Mouse (Mus musculus): ENCODE results near the gene Pcgf1. TPM values are rescaled to one million over a fixed set of nuclear protein-coding genes. Genes with fewer than 3 reads are reported as not detected.

Gene Pcgf1
- polyA plus RNA-seq, 1 experiment, result not detected

GRCm38 (mm10) chr6:83104158-83104557 lies 26.5 kb downstream of the Pcgf1 start:
- H3K27ac ChIP-seq (ENCODE audit: insufficient read depth, low read depth, low read length), result no peak overlapping the region
- peaks cover 27% of the 10 kb centered on the region for H3K4me1 ChIP-seq (ENCODE audit: control insufficient read depth, insufficient read depth, low read length)
- H3K4me3 ChIP-seq (ENCODE audit: insufficient read depth, low read depth, low read length), result no peak overlapping the region
- WGBS, result 52% methylated on average over 4 of the region's 4 CpGs
- TF ChIP-seq POLR2A (IDR thresholded peaks at IDR 0.05; ENCODE audit: insufficient read depth, low read depth, low read length), result no peak
- TF ChIP-seq CTCF (IDR thresholded peaks at IDR 0.05; ENCODE audit: insufficient read depth, low read depth, low read length), result no peak

DNA sequence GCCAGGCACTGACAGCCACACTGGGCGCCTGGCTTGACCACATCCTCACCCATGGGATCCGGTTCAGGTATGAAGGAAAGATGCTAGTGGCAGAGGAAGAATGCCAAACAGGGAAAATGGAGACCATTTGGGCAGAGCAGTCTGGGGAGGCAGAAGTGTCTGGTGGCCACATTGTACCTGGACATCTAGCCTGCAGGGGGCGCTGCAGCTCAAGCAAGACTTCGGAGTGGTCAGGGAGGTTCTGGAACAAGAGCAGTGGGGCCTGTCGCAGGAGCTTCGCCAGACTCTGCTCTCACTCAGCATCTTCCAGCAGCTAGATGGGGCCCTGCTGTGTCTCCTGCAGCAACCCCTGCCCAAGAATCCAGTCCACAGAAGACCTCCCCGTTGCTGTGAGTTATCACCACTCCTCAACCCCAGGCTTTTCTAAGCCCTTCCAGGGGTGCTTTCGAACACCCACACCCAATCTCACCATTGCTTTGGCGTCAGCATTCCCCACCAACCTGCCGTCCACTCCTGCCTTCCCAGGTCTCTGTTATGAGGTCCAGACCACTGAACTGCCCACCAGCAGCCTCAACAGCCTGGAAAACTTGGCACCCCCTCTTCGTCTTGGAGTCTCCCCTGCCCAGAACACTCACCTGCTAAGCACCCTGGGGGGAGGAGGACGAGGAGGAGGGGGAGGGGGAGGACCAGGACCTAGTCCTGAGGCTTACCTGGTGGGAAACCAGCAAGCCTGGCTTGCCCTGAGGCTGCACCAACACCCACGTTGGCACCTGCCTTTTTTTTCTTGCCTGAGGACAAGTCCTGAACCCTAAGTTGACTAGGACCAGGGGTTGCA lies 30.1 kb downstream of the Pcgf1 start:
- H3K4me3 ChIP-seq (ENCODE audit: insufficient read depth, low read depth, low read length), result no peak overlapping the region
- WGBS, result 35% methylated on average over 13 of the region's 13 CpGs
- no peak overlapping the region for H3K27ac ChIP-seq (ENCODE audit: insufficient read depth, low read depth, low read length)
- peaks cover 18% of the 10 kb centered on the region for H3K4me1 ChIP-seq (ENCODE audit: control insufficient read depth, insufficient read depth, low read length)
- no peak for TF ChIP-seq CTCF (IDR thresholded peaks at IDR 0.05; ENCODE audit: insufficient read depth, low read depth, low read length)
- TF ChIP-seq POLR2A (IDR thresholded peaks at IDR 0.05; ENCODE audit: insufficient read depth, low read depth, low read length), result no peak

DNA sequence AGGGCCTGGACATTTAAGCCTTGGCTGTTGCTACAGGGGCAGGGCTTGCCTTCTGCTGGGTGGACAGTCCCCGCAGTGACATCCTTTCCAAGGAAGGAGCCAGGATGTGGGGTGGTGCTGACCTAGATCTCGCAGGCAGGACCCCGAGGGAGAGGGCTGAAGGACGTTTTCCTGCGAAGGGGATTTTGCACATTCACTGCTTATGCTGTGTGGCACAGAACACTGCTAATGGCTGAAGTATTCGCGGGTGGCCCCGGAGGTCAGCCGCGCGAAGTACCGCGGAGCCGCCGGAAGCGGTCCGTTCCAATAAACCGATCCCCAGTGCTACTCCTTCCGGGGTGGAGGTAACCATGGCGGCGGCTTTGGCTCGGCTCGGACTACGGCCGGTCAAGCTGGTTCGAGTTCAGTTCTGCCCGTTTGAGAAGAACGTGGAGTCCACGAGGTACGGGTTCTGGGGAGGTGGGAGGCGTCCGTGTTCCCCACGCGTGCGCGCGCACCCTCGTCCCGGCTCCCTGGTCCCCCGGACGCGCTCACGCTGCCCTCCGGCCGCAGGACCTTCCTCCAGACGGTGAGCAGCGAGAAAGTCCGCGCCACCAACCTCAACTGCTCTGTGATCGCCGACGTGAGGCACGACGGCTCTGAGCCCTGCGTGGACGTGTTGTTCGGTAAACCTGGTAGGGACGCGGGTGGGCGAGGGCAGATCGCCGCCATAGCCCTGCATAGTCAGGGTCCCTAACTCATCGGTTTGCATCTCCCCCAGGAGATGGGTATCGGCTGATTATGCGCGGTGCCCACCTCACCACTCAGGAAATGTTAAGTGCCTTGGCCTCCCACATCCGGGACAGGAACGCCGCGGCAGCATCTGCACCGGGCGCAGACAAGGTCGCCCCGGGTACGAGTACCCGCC lies 31.3 kb downstream of the Pcgf1 start, which contains the start of gene Mrpl53:
Mrpl53 (plus strand) TSS at position 279 of the 907 bp plus-strand sequence.
- peak; percentile 80; the same call in 1 of the 2 replicates for TF ChIP-seq POLR2A (IDR thresholded peaks at IDR 0.05; ENCODE audit: insufficient read depth, low read depth, low read length)
- no peak for TF ChIP-seq CTCF (IDR thresholded peaks at IDR 0.05; ENCODE audit: insufficient read depth, low read depth, low read length)
- peaks cover 9% of the 10 kb centered on the region for H3K4me1 ChIP-seq (ENCODE audit: control insufficient read depth, insufficient read depth, low read length)
- peak within 1 kb of the TSS; percentile 65 for H3K4me3 ChIP-seq (ENCODE audit: insufficient read depth, low read depth, low read length)
- H3K27ac ChIP-seq (ENCODE audit: insufficient read depth, low read depth, low read length), result peak within 1 kb of the TSS; percentile 88
- WGBS, result under 1% methylated on average over 76 of the region's 76 CpGs

GRCm38 (mm10) chr6:83111510-83112136 lies 34.0 kb downstream of the Pcgf1 start:
- TF ChIP-seq POLR2A (IDR thresholded peaks at IDR 0.05; ENCODE audit: insufficient read depth, low read depth, low read length) (no peak), CTCF (IDR thresholded peaks at IDR 0.05; ENCODE audit: insufficient read depth, low read depth, low read length) (no peak)

DNA sequence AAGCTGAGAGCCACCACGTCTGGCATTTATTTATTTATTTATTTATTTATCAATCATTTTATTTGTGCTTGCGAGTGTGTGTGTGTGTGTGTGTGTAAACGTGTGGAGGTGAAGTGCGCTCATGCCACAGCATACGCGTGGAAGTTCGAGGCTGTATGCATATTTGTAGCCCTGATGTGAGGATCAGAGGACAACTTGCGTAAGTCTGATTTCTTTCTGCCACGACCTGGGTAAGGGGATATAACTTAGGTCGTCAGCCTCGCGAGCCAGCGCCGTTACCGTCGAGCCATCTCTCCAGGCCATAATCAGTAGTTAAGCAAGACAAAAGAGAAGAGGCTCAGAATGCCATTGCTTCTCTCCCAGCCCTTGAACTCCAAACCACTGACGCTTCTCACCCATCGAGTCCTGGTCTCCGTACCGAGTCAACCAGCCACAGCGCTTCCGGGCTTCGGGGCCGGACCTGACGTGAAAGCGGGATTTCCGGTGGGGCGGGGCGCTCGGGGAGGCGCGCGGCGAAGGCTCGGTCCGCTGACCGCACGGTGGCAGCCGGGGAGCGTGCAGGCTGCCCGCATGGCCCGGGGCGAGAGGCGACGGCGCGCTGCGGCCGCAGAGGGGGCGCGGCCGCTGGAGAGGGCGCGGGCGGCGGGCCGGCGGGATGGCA lies 37.5 kb downstream of the Pcgf1 start, which contains the start of gene Mogs:
Mogs (plus strand) TSS at position 486 of the 661 bp plus-strand sequence.
- peak within 1 kb of the TSS; percentile 78 for H3K4me3 ChIP-seq (ENCODE audit: insufficient read depth, low read depth, low read length)
- peaks cover 16% of the 10 kb centered on the region for H3K4me1 ChIP-seq (ENCODE audit: control insufficient read depth, insufficient read depth, low read length)
- 1% methylated on average over 57 of the region's 58 CpGs for WGBS
- peak; percentile 88 for TF ChIP-seq POLR2A (IDR thresholded peaks at IDR 0.05; ENCODE audit: insufficient read depth, low read depth, low read length)
- TF ChIP-seq CTCF (IDR thresholded peaks at IDR 0.05; ENCODE audit: insufficient read depth, low read depth, low read length), result no peak
- H3K27ac ChIP-seq (ENCODE audit: insufficient read depth, low read depth, low read length), result no peak within 1 kb of the TSS

More at GRCm38 (mm10) chr6:83111510-83112136, 34.0 kb downstream of the Pcgf1 start:
- Histone ChIP-seq H3K4me1 (ENCODE audit: control insufficient read depth, insufficient read depth, low read length) (peaks cover 15% of the 10 kb centered on the region), H3K27ac (ENCODE audit: insufficient read depth, low read depth, low read length) (no peak overlapping the region), H3K4me3 (ENCODE audit: insufficient read depth, low read depth, low read length) (no peak overlapping the region)
- 83% methylated on average over 4 of the region's 4 CpGs for WGBS

DNA sequence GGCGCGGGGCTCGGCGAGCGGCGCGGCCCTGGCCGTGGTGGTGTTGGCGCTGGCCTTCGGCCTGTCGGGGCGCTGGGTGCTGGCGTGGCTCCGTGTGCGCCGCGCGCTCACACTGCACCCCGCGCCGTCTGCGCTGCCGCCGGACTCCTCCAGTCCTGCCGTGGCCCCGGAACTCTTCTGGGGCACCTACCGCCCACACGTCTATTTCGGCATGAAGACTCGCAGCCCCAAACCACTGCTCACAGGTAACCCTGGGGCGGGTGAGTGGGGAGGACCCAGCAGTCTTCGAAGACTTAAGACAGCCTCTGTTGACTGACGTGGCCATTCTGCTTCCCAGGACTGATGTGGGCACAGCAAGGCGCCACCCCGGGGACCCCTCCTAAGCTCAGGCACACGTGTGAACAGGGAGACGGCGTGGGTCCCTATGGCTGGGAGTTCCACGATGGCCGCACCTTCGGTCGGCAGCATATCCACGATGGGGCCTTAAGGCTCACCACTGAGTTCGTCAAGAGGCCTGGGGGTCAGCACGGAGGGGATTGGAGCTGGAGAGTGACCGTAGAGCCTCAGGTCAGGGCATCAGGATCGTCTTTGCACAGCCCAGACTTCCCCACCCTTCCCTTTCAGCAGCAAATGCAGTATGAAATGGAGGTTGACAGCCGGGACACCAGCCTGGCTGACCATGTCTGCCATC lies 38.2 kb downstream of the Pcgf1 start:
- WGBS, result under 1% methylated on average over 40 of the region's 48 CpGs
- Histone ChIP-seq H3K27ac (ENCODE audit: insufficient read depth, low read depth, low read length) (no peak overlapping the region), H3K4me1 (ENCODE audit: control insufficient read depth, insufficient read depth, low read length) (peaks cover 20% of the 10 kb centered on the region), H3K4me3 (ENCODE audit: insufficient read depth, low read depth, low read length) (peak overlapping the region; percentile 78)
- no peak for TF ChIP-seq POLR2A (IDR thresholded peaks at IDR 0.05; ENCODE audit: insufficient read depth, low read depth, low read length)
- no peak for TF ChIP-seq CTCF (IDR thresholded peaks at IDR 0.05; ENCODE audit: insufficient read depth, low read depth, low read length)

DNA sequence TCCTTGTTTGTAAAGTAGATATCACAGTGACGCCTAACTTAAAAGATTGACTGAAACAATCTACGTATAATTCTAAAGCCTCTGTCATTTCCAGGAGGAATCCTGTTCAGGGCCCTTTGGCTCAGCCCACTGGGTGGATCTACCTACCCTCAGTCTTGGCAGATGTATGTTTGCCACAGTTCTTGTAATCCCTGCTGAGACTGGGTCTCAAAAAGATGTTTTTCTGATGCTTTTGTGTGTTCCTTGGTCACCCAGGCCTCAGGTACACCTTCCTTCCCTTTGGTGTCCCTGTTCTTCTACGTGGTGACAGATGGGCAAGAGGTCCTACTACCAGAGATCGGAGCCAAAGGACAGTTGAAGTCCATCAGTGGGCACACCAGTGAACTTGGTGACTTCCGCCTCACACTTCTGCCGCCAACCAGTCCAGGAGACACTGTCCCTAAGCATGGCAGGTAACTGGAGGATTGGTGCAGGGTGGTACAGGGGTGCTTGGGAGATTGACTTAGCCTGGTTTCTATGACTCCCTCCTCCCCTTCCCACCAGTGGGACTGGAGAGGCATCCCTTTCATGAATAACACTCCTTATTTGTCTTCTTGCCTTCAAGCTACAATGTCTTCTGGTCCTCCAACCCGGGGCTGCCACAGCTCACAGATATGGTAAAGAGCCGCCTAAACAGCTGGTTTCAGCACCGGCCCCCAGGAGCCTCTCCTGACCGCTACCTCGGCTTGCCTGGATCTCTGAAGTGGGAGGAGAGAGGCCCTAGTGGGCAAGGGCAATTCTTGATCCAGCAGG lies 38.9 kb downstream of the Pcgf1 start:
- Histone ChIP-seq H3K27ac (ENCODE audit: insufficient read depth, low read depth, low read length) (no peak overlapping the region), H3K4me3 (ENCODE audit: insufficient read depth, low read depth, low read length) (peak overlapping the region; percentile 78; the same call in 1 of the 2 replicates), H3K4me1 (ENCODE audit: control insufficient read depth, insufficient read depth, low read length) (peaks cover 20% of the 10 kb centered on the region)
- WGBS, result 79% methylated on average over 11 of the region's 11 CpGs
- TF ChIP-seq POLR2A (IDR thresholded peaks at IDR 0.05; ENCODE audit: insufficient read depth, low read depth, low read length), result no peak
- no peak for TF ChIP-seq CTCF (IDR thresholded peaks at IDR 0.05; ENCODE audit: insufficient read depth, low read depth, low read length)

All from olfactory bulb, adult 2 months (tissue).